Mouse (Mus musculus): ENCODE data around the gene Foxk2. TPM values are rescaled to one million over a fixed set of nuclear protein-coding genes. Genes with fewer than 3 reads are reported as not detected.
"Not testable (repeated sequence)": the region's sequence is repeated elsewhere in the genome, so short reads cannot be mapped to it uniquely, and the experiment has no call there.

The Foxk2 gene
- polyA plus RNA-seq, 1 experiment from 2014 or later: 2.1 TPM

GRCm38 (mm10) chr11:121306608-121307007 lies 46.8 kb downstream of the Foxk2 start:
- Histone ChIP-seq H3K4me2 (ENCODE audit: low read depth, low read length) (no peak overlapping the region), H3K9me3 (replicated peaks; ENCODE audit: control insufficient read depth, low read length) (no peaks in the 10 kb centered on the region; the same call in 1 of the 2 replicates), H3K4me1 (ENCODE audit: control insufficient read depth, low read depth, low read length) (no peaks in the 10 kb centered on the region), H3K4me3 (ENCODE audit: low read depth, low read length) (no peak overlapping the region), H3K27me3 (ENCODE audit: control insufficient read depth, insufficient read depth, low read depth, low read length) (no peaks in the 10 kb centered on the region), H3K27ac (ENCODE audit: low read length) (no peak overlapping the region), H3K9ac (ENCODE audit: low read depth, low read length) (no peak overlapping the region), H3K36me3 (ENCODE audit: control insufficient read depth, insufficient read depth) (peaks cover 38% of the 10 kb centered on the region)
- ATAC-seq (ENCODE audit: low read depth): no peak
- 88% methylated on average over 8 of the region's 8 CpGs for WGBS (ENCODE audit: insufficient replicate concordance)

GRCm38 (mm10) chr11:121307712-121308111 lies 47.9 kb downstream of the Foxk2 start:
- peaks cover 38% of the 10 kb centered on the region for H3K36me3 ChIP-seq (ENCODE audit: control insufficient read depth, insufficient read depth)
- H3K4me3 ChIP-seq (ENCODE audit: low read depth, low read length); H3K4me2 ChIP-seq (ENCODE audit: low read depth, low read length); H3K27me3 ChIP-seq (ENCODE audit: control insufficient read depth, insufficient read depth, low read depth, low read length); H3K27ac ChIP-seq (ENCODE audit: low read length); H3K9me3 ChIP-seq (replicated peaks; ENCODE audit: control insufficient read depth, low read length); H3K4me1 ChIP-seq (ENCODE audit: control insufficient read depth, low read depth, low read length); H3K9ac ChIP-seq (ENCODE audit: low read depth, low read length); ATAC-seq (ENCODE audit: low read depth): not testable (repeated sequence)
- 82% methylated on average over 6 of the region's 6 CpGs for WGBS (ENCODE audit: insufficient replicate concordance)

GRCm38 (mm10) chr11:121326034-121326433 lies 66.2 kb downstream of the Foxk2 start:
- Histone ChIP-seq H3K4me1 (ENCODE audit: control insufficient read depth, low read depth, low read length) (peaks cover 4% of the 10 kb centered on the region; the same call in 1 of the 2 replicates), H3K36me3 (ENCODE audit: control insufficient read depth, insufficient read depth) (peaks cover 13% of the 10 kb centered on the region), H3K27ac (ENCODE audit: low read length) (no peak overlapping the region), H3K9me3 (replicated peaks; ENCODE audit: control insufficient read depth, low read length) (no peaks in the 10 kb centered on the region; the same call in 1 of the 2 replicates), H3K9ac (ENCODE audit: low read depth, low read length) (no peak overlapping the region), H3K27me3 (ENCODE audit: control insufficient read depth, insufficient read depth, low read depth, low read length) (no peaks in the 10 kb centered on the region), H3K4me3 (ENCODE audit: low read depth, low read length) (no peak overlapping the region), H3K4me2 (ENCODE audit: low read depth, low read length) (no peak overlapping the region)
- peak; percentile 16; the same call in 1 of the 2 replicates for ATAC-seq (ENCODE audit: low read depth)
- 26% methylated on average over 1 of the region's 1 CpGs for WGBS (ENCODE audit: insufficient replicate concordance)

GRCm38 (mm10) chr11:121326681-121327080 lies 66.9 kb downstream of the Foxk2 start:
- Histone ChIP-seq H3K9me3 (replicated peaks; ENCODE audit: control insufficient read depth, low read length) (no peaks in the 10 kb centered on the region), H3K4me1 (ENCODE audit: control insufficient read depth, low read depth, low read length) (peaks cover 4% of the 10 kb centered on the region; the same call in 1 of the 2 replicates), H3K27me3 (ENCODE audit: control insufficient read depth, insufficient read depth, low read depth, low read length) (no peaks in the 10 kb centered on the region), H3K9ac (ENCODE audit: low read depth, low read length) (no peak overlapping the region), H3K4me2 (ENCODE audit: low read depth, low read length) (no peak overlapping the region), H3K36me3 (ENCODE audit: control insufficient read depth, insufficient read depth) (peaks cover 13% of the 10 kb centered on the region), H3K27ac (ENCODE audit: low read length) (no peak overlapping the region), H3K4me3 (ENCODE audit: low read depth, low read length) (no peak overlapping the region)
- WGBS (ENCODE audit: insufficient replicate concordance): 89% methylated on average over 5 of the region's 5 CpGs
- ATAC-seq (ENCODE audit: low read depth): no peak

- H3K9ac ChIP-seq (ENCODE audit: low read depth, low read length): no peak overlapping the region
- H3K36me3 ChIP-seq (ENCODE audit: control insufficient read depth, insufficient read depth): peaks cover 17% of the 10 kb centered on the region
- H3K27ac ChIP-seq (ENCODE audit: low read length): no peak overlapping the region
- H3K4me2 ChIP-seq (ENCODE audit: low read depth, low read length): no peak overlapping the region
- no peak for ATAC-seq (ENCODE audit: low read depth)
- H3K9me3 ChIP-seq (replicated peaks; ENCODE audit: control insufficient read depth, low read length): no peaks in the 10 kb centered on the region
- H3K4me3 ChIP-seq (ENCODE audit: low read depth, low read length): no peak overlapping the region
- H3K4me1 ChIP-seq (ENCODE audit: control insufficient read depth, low read depth, low read length): peaks cover 4% of the 10 kb centered on the region; the same call in 1 of the 2 replicates
- WGBS (ENCODE audit: insufficient replicate concordance): 82% methylated on average over 9 of the region's 9 CpGs
- H3K27me3 ChIP-seq (ENCODE audit: control insufficient read depth, insufficient read depth, low read depth, low read length): no peaks in the 10 kb centered on the region
Observed at GRCm38 (mm10) chr11:121328206-121328605, 68.4 kb downstream of the Foxk2 start.

- no peaks in the 10 kb centered on the region for H3K9me3 ChIP-seq (replicated peaks; ENCODE audit: control insufficient read depth, low read length)
- H3K4me1 ChIP-seq (ENCODE audit: control insufficient read depth, low read depth, low read length): peaks cover 4% of the 10 kb centered on the region; the same call in 1 of the 2 replicates
- H3K4me3 ChIP-seq (ENCODE audit: low read depth, low read length): no peak overlapping the region
- peaks cover 17% of the 10 kb centered on the region for H3K36me3 ChIP-seq (ENCODE audit: control insufficient read depth, insufficient read depth)
- no peak overlapping the region for H3K9ac ChIP-seq (ENCODE audit: low read depth, low read length)
- no peak for ATAC-seq (ENCODE audit: low read depth)
- no peak overlapping the region for H3K4me2 ChIP-seq (ENCODE audit: low read depth, low read length)
- no peak overlapping the region for H3K27ac ChIP-seq (ENCODE audit: low read length)
- H3K27me3 ChIP-seq (ENCODE audit: control insufficient read depth, insufficient read depth, low read depth, low read length): no peaks in the 10 kb centered on the region
Observed at GRCm38 (mm10) chr11:121328619-121329018, 68.8 kb downstream of the Foxk2 start.

GRCm38 (mm10) chr11:121331641-121332040 lies 71.9 kb downstream of the Foxk2 start:
- no peaks in the 10 kb centered on the region for H3K27me3 ChIP-seq (ENCODE audit: control insufficient read depth, insufficient read depth, low read depth, low read length)
- H3K4me2 ChIP-seq (ENCODE audit: low read depth, low read length): no peak overlapping the region
- H3K27ac ChIP-seq (ENCODE audit: low read length): no peak overlapping the region
- H3K4me1 ChIP-seq (ENCODE audit: control insufficient read depth, low read depth, low read length): no peaks in the 10 kb centered on the region
- 76% methylated on average over 3 of the region's 3 CpGs for WGBS (ENCODE audit: insufficient replicate concordance)
- peaks cover 36% of the 10 kb centered on the region for H3K36me3 ChIP-seq (ENCODE audit: control insufficient read depth, insufficient read depth)
- H3K9me3 ChIP-seq (replicated peaks; ENCODE audit: control insufficient read depth, low read length): no peaks in the 10 kb centered on the region
- no peak overlapping the region for H3K4me3 ChIP-seq (ENCODE audit: low read depth, low read length)
- no peak overlapping the region for H3K9ac ChIP-seq (ENCODE audit: low read depth, low read length)
- ATAC-seq (ENCODE audit: low read depth): no peak

- no peak overlapping the region for H3K4me2 ChIP-seq (ENCODE audit: low read depth, low read length)
- peaks cover 11% of the 10 kb centered on the region for H3K36me3 ChIP-seq (ENCODE audit: control insufficient read depth, insufficient read depth)
- H3K4me3 ChIP-seq (ENCODE audit: low read depth, low read length): no peak overlapping the region
- no peak overlapping the region for H3K9ac ChIP-seq (ENCODE audit: low read depth, low read length)
- ATAC-seq (ENCODE audit: low read depth): no peak
- no peaks in the 10 kb centered on the region for H3K27me3 ChIP-seq (ENCODE audit: control insufficient read depth, insufficient read depth, low read depth, low read length)
- H3K4me1 ChIP-seq (ENCODE audit: control insufficient read depth, low read depth, low read length): peaks cover 7% of the 10 kb centered on the region
- 37% methylated on average over 1 of the region's 1 CpGs for WGBS (ENCODE audit: insufficient replicate concordance)
- H3K27ac ChIP-seq (ENCODE audit: low read length): no peak overlapping the region
- no peaks in the 10 kb centered on the region for H3K9me3 ChIP-seq (replicated peaks; ENCODE audit: control insufficient read depth, low read length)
Observed at GRCm38 (mm10) chr11:121339647-121340046, 79.9 kb downstream of the Foxk2 start.

- peaks cover 7% of the 10 kb centered on the region for H3K4me1 ChIP-seq (ENCODE audit: control insufficient read depth, low read depth, low read length)
- WGBS (ENCODE audit: insufficient replicate concordance): 45% methylated on average over 1 of the region's 1 CpGs
- peaks cover 10% of the 10 kb centered on the region for H3K36me3 ChIP-seq (ENCODE audit: control insufficient read depth, insufficient read depth)
- no peaks in the 10 kb centered on the region for H3K9me3 ChIP-seq (replicated peaks; ENCODE audit: control insufficient read depth, low read length)
- H3K27me3 ChIP-seq (ENCODE audit: control insufficient read depth, insufficient read depth, low read depth, low read length): no peaks in the 10 kb centered on the region
- H3K4me3 ChIP-seq (ENCODE audit: low read depth, low read length): no peak overlapping the region
- no peak overlapping the region for H3K9ac ChIP-seq (ENCODE audit: low read depth, low read length)
- no peak for ATAC-seq (ENCODE audit: low read depth)
- no peak overlapping the region for H3K4me2 ChIP-seq (ENCODE audit: low read depth, low read length)
- H3K27ac ChIP-seq (ENCODE audit: low read length): 0 out of 2 replicates have a peak overlapping the region, but pooled peaks have one; percentile 34
Observed at GRCm38 (mm10) chr11:121340287-121340686, 80.5 kb downstream of the Foxk2 start.

Measured in liver, embryonic 16.5 days (tissue).